Mouse (Mus musculus): Measurements from ENCODE around the gene Ddx19b.

DNA sequence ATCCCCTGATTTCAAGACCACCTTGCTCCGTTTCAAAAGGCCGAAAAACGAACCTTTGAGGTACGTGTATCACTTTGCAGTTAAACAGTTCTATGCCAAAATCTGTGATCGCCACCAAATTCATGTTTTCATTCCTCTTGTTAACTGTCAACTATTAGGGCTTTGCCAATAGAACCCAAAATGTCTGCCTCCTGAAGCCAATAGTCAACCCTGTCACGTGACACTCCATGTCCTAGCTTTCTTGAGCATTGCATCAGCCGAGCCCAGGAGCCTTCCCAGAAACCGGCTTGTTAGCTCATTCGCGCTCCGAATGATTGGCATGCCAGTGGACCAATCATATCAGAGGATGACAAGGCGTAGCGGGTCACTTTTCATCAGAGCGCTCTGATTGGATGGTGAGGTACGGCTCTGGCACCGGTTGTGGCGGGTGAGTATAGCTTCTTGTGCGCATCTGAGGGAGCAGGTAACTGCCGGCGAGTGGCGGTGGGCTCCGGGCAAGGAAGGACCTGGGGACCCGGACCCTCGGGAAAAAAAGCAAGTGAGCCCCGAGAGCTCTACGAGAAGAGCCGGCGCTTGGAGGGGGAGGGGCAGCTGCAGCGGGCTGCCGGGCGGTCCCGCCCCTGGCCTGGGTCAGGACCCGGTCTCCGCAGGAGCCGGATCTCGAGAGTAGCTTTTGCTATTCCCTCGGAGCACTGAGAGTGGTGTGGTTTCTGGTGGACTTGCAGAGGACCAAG, 2.1 kb upstream of the Ddx19b start:
- TF ChIP-seq CTCF (IDR thresholded peaks at IDR 0.05; ENCODE audit: control insufficient read depth, insufficient read depth, insufficient read length) = no peak
- peak; percentile 100 for TF ChIP-seq USF1 (IDR thresholded peaks at IDR 0.05; ENCODE audit: low read depth)
- TF ChIP-seq MYOD1 (IDR thresholded peaks at IDR 0.05; ENCODE audit: control insufficient read depth, insufficient read length, low read depth) = no peak
- TF ChIP-seq MAX (IDR thresholded peaks at IDR 0.05) = peak; percentile 85
- TF ChIP-seq FOSL1 (IDR thresholded peaks at IDR 0.05; ENCODE audit: insufficient read depth, low read length, poor library complexity, severe bottlenecking) = no peak
- TF ChIP-seq MYOG (IDR thresholded peaks at IDR 0.05; ENCODE audit: control insufficient read depth, extremely low read depth, insufficient read length) = no peak
